24 mouse cellular contexts compared by ENCODE assay signal in genomic region chr11:118921852-118922251, GRCm38 (mm10). TPM values are rescaled to one million over a fixed set of nuclear protein-coding genes. Genes with fewer than 3 reads are reported as not detected.
"Had no signal": no experiment of that assay in that cellular context is flagged by ENCODE, and none has a peak within 500 bp of the region (broad histone marks: within the 10 kb centered on the region; RNA-seq: fewer than 3 reads in every experiment).

No protein-coding gene starts in this region.

- DNase-seq: cerebellum, adult 2 months; cerebellum, adult 8-10 months; cerebellum, adult 9-10 months; cerebellum, adult 9-11 months; cerebellum, postnatal 10 days; cerebellum, postnatal 14 days; cerebellum, postnatal 25 days; cerebellum, postnatal 36 days; embryo, embryonic 11 days; forebrain, postnatal 0 days; gastrocnemius, adult 2 months; gastrocnemius, postnatal 10 days; gastrocnemius, postnatal 14 days; gastrocnemius, postnatal 25 days; gastrocnemius, postnatal 36 days; heart, adult 11 months; heart, adult 18-20 months; heart, adult 2 months had no signal

- ATAC-seq: forebrain, embryonic 13.5 days; forebrain, embryonic 14.5 days; forebrain, embryonic 15.5 days; forebrain, embryonic 16.5 days; forebrain, postnatal 0 days had no signal

RNA-seq across cellular contexts. Expression of gene Rbfox3, which starts 10.5 kb away (rescaled TPM):
- total RNA-seq: common myeloid progenitor, adult 5-6 weeks; granulocyte monocyte progenitor cell, adult 5-6 weeks had no signal
- polyA plus RNA-seq: heart, adult 2 months had no signal
